Mouse (Mus musculus): ENCODE measurements around the gene Fstl4. TPM values are rescaled to one million over a fixed set of nuclear protein-coding genes. Genes with fewer than 3 reads are reported as not detected.

Gene Fstl4
- total and polyA plus RNA-seq, 2 experiments from 2014 or later: 10.9 to 11.3 TPM

- no peak overlapping the region for H3K27ac ChIP-seq
Observed at GRCm38 (mm10) chr11:53009597-53009996, 245.2 kb downstream of the Fstl4 start.

DNA sequence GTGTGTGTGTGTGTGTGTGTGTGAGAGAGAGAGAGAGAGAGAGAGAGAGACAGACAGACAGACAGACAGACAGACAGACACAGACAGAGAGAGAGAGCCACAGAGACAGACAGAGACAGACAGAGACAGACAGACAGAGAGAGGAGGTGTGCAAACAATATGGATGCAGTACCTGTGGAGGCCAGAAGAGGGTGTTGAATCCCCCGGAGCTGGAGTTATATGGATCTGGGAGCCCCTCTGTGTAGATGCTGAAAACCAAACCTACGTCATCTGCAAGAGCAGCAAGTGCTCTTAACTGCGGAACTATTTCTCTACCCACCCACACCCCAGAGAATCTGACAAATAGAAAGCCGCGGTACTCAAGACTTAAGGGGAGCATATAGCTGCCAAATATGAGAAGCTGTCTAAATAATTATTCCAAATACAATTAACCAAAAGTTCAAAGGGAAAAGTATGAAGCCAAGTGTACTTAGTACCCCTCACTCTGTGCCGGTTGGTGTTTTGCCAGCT, 247.6 kb downstream of the Fstl4 start:
- DNase-seq (ENCODE audit: low spot score) (no peak), ATAC-seq (no peak)
- Histone ChIP-seq H3K9me3 (ENCODE audit: low read length) (no peaks in the 10 kb centered on the region), H3K4me3 (ENCODE audit: low read length) (no peak overlapping the region), H3K9ac (replicated peaks; ENCODE audit: low read length) (no peak overlapping the region), H3K27me3 (ENCODE audit: insufficient read depth, low read length) (no peaks in the 10 kb centered on the region), H3K4me2 (ENCODE audit: low read depth, low read length) (no peak overlapping the region), H3K4me1 (ENCODE audit: insufficient read depth, low read length) (peaks cover 8% of the 10 kb centered on the region; the same call in 1 of the 2 replicates), H3K27ac (no peak overlapping the region), H3K36me3 (ENCODE audit: insufficient read depth, low read length) (no peaks in the 10 kb centered on the region)
- 75% methylated on average over 6 of the region's 6 CpGs for WGBS
- TF ChIP-seq CTCF (IDR thresholded peaks at IDR 0.05; ENCODE audit: low read depth): peak; percentile 55

More at GRCm38 (mm10) chr11:53009597-53009996, 245.2 kb downstream of the Fstl4 start:
- TF ChIP-seq CTCF (IDR thresholded peaks at IDR 0.05; ENCODE audit: low read depth): no peak
- no peak overlapping the region for H3K4me2 ChIP-seq (ENCODE audit: low read depth, low read length)
- peaks cover 7% of the 10 kb centered on the region; the same call in 1 of the 2 replicates for H3K4me1 ChIP-seq (ENCODE audit: insufficient read depth, low read length)
- no peak for DNase-seq (ENCODE audit: low spot score)
- no peaks in the 10 kb centered on the region for H3K27me3 ChIP-seq (ENCODE audit: insufficient read depth, low read length)
- WGBS: 67% methylated on average over 7 of the region's 7 CpGs
- H3K9ac ChIP-seq (replicated peaks; ENCODE audit: low read length): no peak overlapping the region
- H3K4me3 ChIP-seq (ENCODE audit: low read length): no peak overlapping the region
- no peaks in the 10 kb centered on the region for H3K36me3 ChIP-seq (ENCODE audit: insufficient read depth, low read length)
- no peak for ATAC-seq
- no peaks in the 10 kb centered on the region for H3K9me3 ChIP-seq (ENCODE audit: low read length)

- Histone ChIP-seq H3K4me2 (ENCODE audit: low read depth, low read length) (no peak overlapping the region), H3K27me3 (ENCODE audit: insufficient read depth, low read length) (no peaks in the 10 kb centered on the region), H3K36me3 (ENCODE audit: insufficient read depth, low read length) (no peaks in the 10 kb centered on the region), H3K9me3 (ENCODE audit: low read length) (no peaks in the 10 kb centered on the region), H3K4me3 (ENCODE audit: low read length) (no peak overlapping the region), H3K27ac (no peak overlapping the region), H3K9ac (replicated peaks; ENCODE audit: low read length) (no peak overlapping the region), H3K4me1 (ENCODE audit: insufficient read depth, low read length) (peaks cover 8% of the 10 kb centered on the region; the same call in 1 of the 2 replicates)
- DNase-seq (ENCODE audit: low spot score): peak; percentile 34
- TF ChIP-seq CTCF (IDR thresholded peaks at IDR 0.05; ENCODE audit: low read depth): no peak
- no peak for ATAC-seq
- WGBS: 67% methylated on average over 5 of the region's 5 CpGs
Observed at GRCm38 (mm10) chr11:53013906-53014305, 249.5 kb downstream of the Fstl4 start.

DNA sequence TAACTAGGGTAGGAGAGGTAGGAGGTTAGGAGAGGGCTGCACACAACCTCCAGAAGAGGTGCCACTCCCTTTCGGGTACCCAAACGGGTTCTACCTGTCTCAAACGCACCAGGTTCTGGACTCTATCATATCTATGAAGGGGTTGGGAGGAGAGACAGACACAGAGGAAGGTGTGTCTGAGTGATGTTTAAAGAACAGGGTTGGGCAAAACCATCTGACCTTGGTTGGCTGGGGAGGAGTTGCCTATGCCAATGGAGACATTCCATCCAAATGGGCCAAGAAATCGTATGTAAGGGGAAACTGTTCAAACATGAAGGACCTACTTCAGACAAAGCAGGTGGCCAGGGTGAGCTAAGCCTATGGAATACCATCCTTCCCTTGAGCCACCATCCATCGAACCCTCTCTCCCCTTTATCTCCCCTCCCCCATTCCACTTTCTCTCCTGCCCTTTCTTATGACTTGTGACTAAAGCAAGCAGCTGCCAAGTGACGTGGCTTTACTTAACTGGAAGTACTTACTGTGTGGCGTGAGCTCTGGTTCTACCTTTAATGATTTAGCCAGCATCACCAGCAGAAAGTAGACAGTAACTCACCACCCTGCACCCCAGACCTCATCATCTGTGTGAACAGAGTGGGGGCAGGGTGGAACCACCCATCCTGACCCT, 252.1 kb downstream of the Fstl4 start:
- H3K36me3 ChIP-seq (ENCODE audit: insufficient read depth, low read length): no peaks in the 10 kb centered on the region
- WGBS: 85% methylated on average over 7 of the region's 7 CpGs
- no peaks in the 10 kb centered on the region for H3K9me3 ChIP-seq (ENCODE audit: low read length)
- peaks cover 8% of the 10 kb centered on the region; the same call in 1 of the 2 replicates for H3K4me1 ChIP-seq (ENCODE audit: insufficient read depth, low read length)
- H3K27me3 ChIP-seq (ENCODE audit: insufficient read depth, low read length): no peaks in the 10 kb centered on the region
- no peak overlapping the region for H3K4me2 ChIP-seq (ENCODE audit: low read depth, low read length)
- no peak for ATAC-seq
- H3K27ac ChIP-seq: no peak overlapping the region
- no peak for TF ChIP-seq CTCF (IDR thresholded peaks at IDR 0.05; ENCODE audit: low read depth)
- H3K4me3 ChIP-seq (ENCODE audit: low read length): no peak overlapping the region
- H3K9ac ChIP-seq (replicated peaks; ENCODE audit: low read length): no peak overlapping the region
- DNase-seq (ENCODE audit: low spot score): no peak

GRCm38 (mm10) chr11:53019509-53019908, 255.1 kb downstream of the Fstl4 start:
- Histone ChIP-seq H3K36me3 (ENCODE audit: insufficient read depth, low read length) (no peaks in the 10 kb centered on the region), H3K27ac (no peak overlapping the region), H3K4me2 (ENCODE audit: low read depth, low read length) (no peak overlapping the region), H3K9me3 (ENCODE audit: low read length) (no peaks in the 10 kb centered on the region), H3K4me1 (ENCODE audit: insufficient read depth, low read length) (peaks cover 2% of the 10 kb centered on the region; the same call in 1 of the 2 replicates), H3K9ac (replicated peaks; ENCODE audit: low read length) (no peak overlapping the region), H3K27me3 (ENCODE audit: insufficient read depth, low read length) (no peaks in the 10 kb centered on the region), H3K4me3 (ENCODE audit: low read length) (no peak overlapping the region)
- WGBS: 90% methylated on average over 3 of the region's 3 CpGs
- DNase-seq (ENCODE audit: low spot score): no peak
- ATAC-seq: no peak
- 0 out of 2 replicates have a peak, but pooled peaks have one; percentile 12 for TF ChIP-seq CTCF (IDR thresholded peaks at IDR 0.05; ENCODE audit: low read depth)

DNA sequence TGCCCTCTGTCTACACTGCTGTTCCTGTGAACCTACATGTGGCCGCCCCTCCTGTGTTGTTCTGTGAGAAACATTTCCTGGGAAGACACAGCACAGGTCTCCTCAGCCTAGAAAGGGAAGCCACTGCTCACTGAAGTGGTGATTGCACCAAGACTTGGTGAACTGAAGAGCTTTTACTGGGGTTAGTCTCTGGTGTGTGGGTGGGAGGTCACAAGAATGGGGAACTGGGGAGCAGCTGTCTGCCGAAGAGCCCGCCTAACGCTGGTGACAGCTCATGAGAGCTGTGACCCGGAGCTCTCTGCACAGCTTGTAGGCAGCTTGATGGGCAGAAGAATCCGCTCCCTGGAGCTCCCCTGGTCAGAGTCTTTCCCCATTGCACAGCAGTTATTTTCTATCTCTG, 260.0 kb downstream of the Fstl4 start:
- H3K9me3 ChIP-seq (ENCODE audit: low read length): no peaks in the 10 kb centered on the region
- 61% methylated on average over 6 of the region's 6 CpGs for WGBS
- no peak for TF ChIP-seq CTCF (IDR thresholded peaks at IDR 0.05; ENCODE audit: low read depth)
- no peak overlapping the region for H3K4me2 ChIP-seq (ENCODE audit: low read depth, low read length)
- no peak overlapping the region for H3K4me3 ChIP-seq (ENCODE audit: low read length)
- no peaks in the 10 kb centered on the region for H3K27me3 ChIP-seq (ENCODE audit: insufficient read depth, low read length)
- H3K36me3 ChIP-seq (ENCODE audit: insufficient read depth, low read length): no peaks in the 10 kb centered on the region
- no peak overlapping the region for H3K27ac ChIP-seq
- H3K9ac ChIP-seq (replicated peaks; ENCODE audit: low read length): no peak overlapping the region
- DNase-seq (ENCODE audit: low spot score) (no peak), ATAC-seq (no peak)
- H3K4me1 ChIP-seq (ENCODE audit: insufficient read depth, low read length): no peaks in the 10 kb centered on the region

DNA sequence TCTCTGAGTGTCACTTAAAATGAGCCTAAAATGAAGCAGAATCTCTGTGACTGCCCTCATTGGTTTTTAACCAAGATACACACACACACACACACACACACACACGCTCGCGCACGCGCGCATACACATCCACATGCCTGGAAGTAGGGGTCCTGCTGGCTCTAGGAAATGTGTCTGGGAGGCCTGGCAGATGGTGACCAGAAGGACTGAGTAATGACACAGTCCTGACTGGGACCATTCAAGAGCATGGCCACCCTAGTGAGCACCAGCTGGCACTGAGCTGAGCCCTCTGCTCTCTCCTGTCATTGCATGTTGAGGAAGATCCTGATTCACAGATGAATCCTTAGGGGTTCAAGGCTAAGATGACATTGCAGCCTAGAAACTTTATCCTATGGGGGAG, 261.3 kb downstream of the Fstl4 start:
- Histone ChIP-seq H3K9ac (replicated peaks; ENCODE audit: low read length) (no peak overlapping the region), H3K4me2 (ENCODE audit: low read depth, low read length) (no peak overlapping the region), H3K27ac (no peak overlapping the region), H3K27me3 (ENCODE audit: insufficient read depth, low read length) (no peaks in the 10 kb centered on the region), H3K4me3 (ENCODE audit: low read length) (no peak overlapping the region), H3K4me1 (ENCODE audit: insufficient read depth, low read length) (no peaks in the 10 kb centered on the region), H3K36me3 (ENCODE audit: insufficient read depth, low read length) (no peaks in the 10 kb centered on the region), H3K9me3 (ENCODE audit: low read length) (no peaks in the 10 kb centered on the region)
- no peak for TF ChIP-seq CTCF (IDR thresholded peaks at IDR 0.05; ENCODE audit: low read depth)
- peak; percentile 74 for ATAC-seq
- peak; percentile 65 for DNase-seq (ENCODE audit: low spot score)
- 72% methylated on average over 6 of the region's 6 CpGs for WGBS
